ENCODE assay signal across 15 mouse cellular contexts in the genomic region with DNA sequence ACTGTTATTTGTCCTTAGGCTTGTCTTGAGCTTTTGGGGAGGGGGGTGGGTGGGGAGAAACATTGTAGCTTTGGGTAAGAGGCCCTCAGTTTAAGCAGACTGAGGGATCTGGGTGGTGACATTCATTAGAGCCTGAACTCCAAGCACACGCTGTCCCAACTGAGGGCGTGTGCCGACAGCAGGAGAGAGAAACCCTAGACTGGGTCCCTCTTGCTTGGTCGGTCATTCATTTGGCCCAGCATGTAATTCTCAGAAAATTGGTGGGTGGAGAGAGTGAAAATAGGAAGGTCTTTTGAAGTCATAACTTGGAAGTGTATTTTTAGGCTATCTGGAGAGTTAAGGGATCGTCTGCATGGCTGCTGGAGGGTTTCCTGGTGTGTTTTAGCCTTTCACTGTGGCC.
DNase-seq lines count a peak whose midpoint lies in the region; ATAC-seq and TF ChIP-seq lines count a peak whose summit lies in the region.
"Had no signal": no experiment of that assay in that cellular context is flagged by ENCODE, and none has a peak within 500 bp of the region (broad histone marks: within the 10 kb centered on the region; RNA-seq: fewer than 3 reads in every experiment).

No protein-coding gene starts in this region.

- H3K27me3 ChIP-seq in embryonic facial prominence, embryonic 15.5 days, result no peaks in the 10 kb centered on the region
- no peaks in the 10 kb centered on the region for H3K27me3 ChIP-seq in limb, embryonic 13.5 days
- H3K27me3 ChIP-seq: neural tube, embryonic 12.5 days had no signal

- DNase-seq in heart, adult 8-10 months (ENCODE audit: low spot score), result peak; percentile 15
- no peak for DNase-seq in heart, adult 9 months (ENCODE audit: low spot score in 2 of 2)
- DNase-seq in cerebellum, postnatal 25 days, result no peak
- no peak for DNase-seq in ovary, postnatal 10 days (ENCODE audit: low spot score)
- DNase-seq: adrenal gland, postnatal 10 days; cerebellum, adult 2 months; kidney, adult 9 months; liver; lung, adult 18-20 months; thymus, adult 2 months had no signal

- no peaks in the 10 kb centered on the region for H3K9me3 ChIP-seq in embryonic facial prominence, embryonic 15.5 days (replicated peaks)
- H3K9me3 ChIP-seq in limb, embryonic 13.5 days, result no peaks in the 10 kb centered on the region
- H3K9me3 ChIP-seq: neural tube, embryonic 12.5 days had no signal

- WGBS in embryonic facial prominence, embryonic 15.5 days, result 38% methylated on average over 5 of the region's 5 CpGs
- WGBS in limb, embryonic 13.5 days, result 36% methylated on average over 5 of the region's 5 CpGs

- H3K36me3 ChIP-seq in embryonic facial prominence, embryonic 15.5 days, result no peaks in the 10 kb centered on the region
- H3K36me3 ChIP-seq in limb, embryonic 13.5 days, result no peaks in the 10 kb centered on the region
- H3K36me3 ChIP-seq: neural tube, embryonic 12.5 days had no signal

- no peak for TF ChIP-seq CTCF in cortical plate, adult 2 months (IDR thresholded peaks at IDR 0.05; ENCODE audit: extremely low read depth, insufficient read depth, low read length)

- peak overlapping the region; percentile 10; the same call in 1 of the 2 replicates for H3K4me2 ChIP-seq in embryonic facial prominence, embryonic 15.5 days (replicated peaks)
- peak overlapping the region; percentile 32 for H3K4me2 ChIP-seq in limb, embryonic 13.5 days (replicated peaks)
- H3K4me2 ChIP-seq: neural tube, embryonic 12.5 days had no signal

- no peak overlapping the region for H3K27ac ChIP-seq in cortical plate, adult 2 months (ENCODE audit: insufficient read depth, low read length)
- H3K27ac ChIP-seq in embryonic facial prominence, embryonic 15.5 days (replicated peaks), result no peak overlapping the region
- H3K27ac ChIP-seq in limb, embryonic 13.5 days, result no peak overlapping the region
- H3K27ac ChIP-seq: macrophage; neural tube, embryonic 12.5 days had no signal

- TF ChIP-seq POLR2A in cortical plate, adult 2 months (IDR thresholded peaks at IDR 0.05; ENCODE audit: extremely low read depth, insufficient read depth, low read length), result no peak

- peaks cover 8% of the 10 kb centered on the region for H3K4me1 ChIP-seq in cortical plate, adult 2 months (ENCODE audit: control insufficient read depth, insufficient read depth, low read length)
- peaks cover 15% of the 10 kb centered on the region; the same call in 1 of the 2 replicates for H3K4me1 ChIP-seq in embryonic facial prominence, embryonic 15.5 days
- peaks cover 42% of the 10 kb centered on the region for H3K4me1 ChIP-seq in limb, embryonic 13.5 days
- H3K4me1 ChIP-seq: neural tube, embryonic 12.5 days had no signal

- peak; percentile 70; the same call in 1 of the 2 replicates for ATAC-seq in embryonic facial prominence, embryonic 15.5 days (ENCODE audit: insufficient number of reproducible peaks, low FRiP score, low TSS enrichment, low read depth)
- no peak for ATAC-seq in limb, embryonic 13.5 days (ENCODE audit: low FRiP score, low read depth)

- peak overlapping the region; percentile 14 for H3K4me3 ChIP-seq in cortical plate, adult 2 months (ENCODE audit: insufficient read depth, low read length)
- H3K4me3 ChIP-seq in embryonic facial prominence, embryonic 15.5 days (replicated peaks), result peak overlapping the region; percentile 18; the same call in 1 of the 2 replicates
- peak overlapping the region; percentile 7; the same call in 1 of the 2 replicates for H3K4me3 ChIP-seq in limb, embryonic 13.5 days
- H3K4me3 ChIP-seq: neural tube, embryonic 12.5 days had no signal

- H3K9ac ChIP-seq in embryonic facial prominence, embryonic 15.5 days, result no peak overlapping the region
- H3K9ac ChIP-seq in limb, embryonic 13.5 days, result no peak overlapping the region
- H3K9ac ChIP-seq: neural tube, embryonic 12.5 days had no signal
